Mouse (Mus musculus) kidney, adult 9 months (tissue): ENCODE data around the gene Gm49416.
"Not testable (repeated sequence)": the region's sequence is repeated elsewhere in the genome, so short reads cannot be mapped to it uniquely, and the experiment has no call there.

Experiments used
- DNase-seq: peaks from one replicate; pipeline ENCODE4 v3.0.0; 2022

Gm49416 gene

GRCm38 (mm10) chr19:8888511-8889385 lies at the start of gene Gm49416, which contains the start of gene 1810009A15Rik:
Gm49416 (plus strand) TSS chr19:8888926.
1810009A15Rik (plus strand) TSS chr19:8888853.
- peak; percentile 96 for DNase-seq

GRCm38 (mm10) chr19:8839103-8839907 lies 49.4 kb upstream of the Gm49416 start, which contains the start of gene Gng3:
Gng3 (minus strand) TSS chr19:8839194.
- DNase-seq: no peak

GRCm38 (mm10) chr19:8839908-8840791 lies 48.6 kb upstream of the Gm49416 start:
- DNase-seq: peak; percentile 87

GRCm38 (mm10) chr19:8841012-8841411 lies 47.7 kb upstream of the Gm49416 start:
- DNase-seq: no peak

- DNase-seq: no peak
Observed at GRCm38 (mm10) chr19:8842961-8843360, 45.8 kb upstream of the Gm49416 start.

GRCm38 (mm10) chr19:8844371-8845129 lies 44.2 kb upstream of the Gm49416 start:
- peak; percentile 83 for DNase-seq

- no peak for DNase-seq
Observed at GRCm38 (mm10) chr19:8848356-8848755, 40.4 kb upstream of the Gm49416 start.

- no peak for DNase-seq
Observed at GRCm38 (mm10) chr19:8850402-8850901, 38.3 kb upstream of the Gm49416 start, which contains the start of gene Lrrn4cl. Lrrn4cl (plus strand) TSS chr19:8850768.

GRCm38 (mm10) chr19:8851639-8852038 lies 37.1 kb upstream of the Gm49416 start:
- no peak for DNase-seq

- DNase-seq: no peak
Observed at GRCm38 (mm10) chr19:8852236-8852928, 36.3 kb upstream of the Gm49416 start.

- no peak for DNase-seq
Observed at GRCm38 (mm10) chr19:8853117-8853516, 35.6 kb upstream of the Gm49416 start.

- DNase-seq: peak; percentile 63
Observed at GRCm38 (mm10) chr19:8857689-8858088, 31.0 kb upstream of the Gm49416 start.

GRCm38 (mm10) chr19:8859018-8859417 lies 29.7 kb upstream of the Gm49416 start:
- peak; percentile 30 for DNase-seq

GRCm38 (mm10) chr19:8864265-8864664 lies 24.5 kb upstream of the Gm49416 start:
- no peak for DNase-seq

- not testable (repeated sequence) for DNase-seq
Observed at GRCm38 (mm10) chr19:8870381-8870780, 18.3 kb upstream of the Gm49416 start.

- DNase-seq: no peak
Observed at GRCm38 (mm10) chr19:8870838-8871237, 17.9 kb upstream of the Gm49416 start.

- peak; percentile 99 for DNase-seq
Observed at GRCm38 (mm10) chr19:8871267-8872186, 17.2 kb upstream of the Gm49416 start, which contains the start of gene Ubxn1. Ubxn1 (plus strand) TSS chr19:8871496.

- no peak for DNase-seq
Observed at GRCm38 (mm10) chr19:8872266-8872840, 16.4 kb upstream of the Gm49416 start.

GRCm38 (mm10) chr19:8875031-8875430 lies 13.7 kb upstream of the Gm49416 start:
- no peak for DNase-seq
